Mouse (Mus musculus): ENCODE measurements around the gene Smyd1. TPM values are rescaled to one million over a fixed set of nuclear protein-coding genes. Genes with fewer than 3 reads are reported as not detected.

The Smyd1 gene
- polyA plus RNA-seq, 1 experiment from 2014 or later, result 0.48 TPM

DNA sequence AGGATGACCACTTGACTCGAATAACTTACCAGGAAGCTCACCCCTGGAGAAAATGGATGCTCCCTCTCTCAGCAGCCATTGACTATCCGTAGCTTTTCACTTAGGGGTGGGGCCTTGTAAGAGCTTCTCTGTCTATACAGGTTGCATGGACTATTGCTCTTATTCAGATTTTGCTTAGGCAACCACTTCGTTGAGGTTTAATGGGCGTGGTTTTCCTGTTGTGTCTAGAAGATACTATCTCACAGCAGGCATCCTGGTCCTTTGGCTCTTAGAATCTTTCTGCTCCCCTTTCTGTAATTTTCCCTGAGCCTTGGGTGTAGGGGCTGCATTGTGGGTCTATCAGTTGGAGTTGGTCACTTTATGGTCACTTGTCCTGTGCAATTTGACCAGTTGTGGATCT lies 100.5 kb downstream of the Smyd1 start:
- Histone ChIP-seq H3K27ac (ENCODE audit: low read length) (no peak overlapping the region), H3K36me3 (ENCODE audit: control insufficient read depth, insufficient read depth, low read length) (no peaks in the 10 kb centered on the region)
- WGBS, result 88% methylated on average over 4 of the region's 4 CpGs

DNA sequence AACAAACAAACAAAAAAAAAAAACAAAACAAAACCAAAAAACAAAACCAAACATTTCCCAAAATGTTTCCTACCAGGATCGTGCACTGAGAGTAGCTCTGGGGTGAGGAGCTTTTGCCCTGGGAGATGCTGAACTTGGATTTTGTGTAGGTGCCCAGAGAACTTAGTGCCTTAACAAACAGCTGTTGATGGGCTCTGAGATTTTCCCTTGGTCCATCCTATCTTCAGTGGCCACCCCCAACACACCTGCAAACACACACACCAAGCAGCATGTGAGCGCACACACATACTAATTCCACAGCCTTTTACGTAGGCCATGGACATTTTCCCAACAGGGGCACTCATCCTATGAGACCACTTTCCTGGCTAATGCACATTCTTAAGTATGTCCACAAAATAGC lies 109.6 kb downstream of the Smyd1 start:
- Histone ChIP-seq H3K9me3 (replicated peaks; ENCODE audit: control insufficient read depth, low read length, poor library complexity, severe bottlenecking) (no peaks in the 10 kb centered on the region), H3K36me3 (ENCODE audit: control insufficient read depth, insufficient read depth, low read length) (no peaks in the 10 kb centered on the region), H3K27me3 (ENCODE audit: control insufficient read depth, insufficient read depth, low read depth, low read length) (no peaks in the 10 kb centered on the region), H3K4me2 (ENCODE audit: low read length) (no peak overlapping the region), H3K27ac (ENCODE audit: low read length) (no peak overlapping the region), H3K4me3 (ENCODE audit: low read depth, low read length) (no peak overlapping the region), H3K4me1 (ENCODE audit: control insufficient read depth, insufficient read depth, low read length) (no peaks in the 10 kb centered on the region), H3K9ac (ENCODE audit: low read depth, low read length) (no peak overlapping the region)
- 97% methylated on average over 3 of the region's 3 CpGs for WGBS
- ATAC-seq, result no peak

More for the DNA sequence above, 100.5 kb downstream of the Smyd1 start:
- no peaks in the 10 kb centered on the region for H3K4me1 ChIP-seq (ENCODE audit: control insufficient read depth, insufficient read depth, low read length)
- no peak overlapping the region for H3K9ac ChIP-seq (ENCODE audit: low read depth, low read length)
- no peaks in the 10 kb centered on the region for H3K27me3 ChIP-seq (ENCODE audit: control insufficient read depth, insufficient read depth, low read depth, low read length)
- no peak for ATAC-seq
- H3K4me2 ChIP-seq (ENCODE audit: low read length), result no peak overlapping the region
- H3K4me3 ChIP-seq (ENCODE audit: low read depth, low read length), result no peak overlapping the region
- H3K9me3 ChIP-seq (replicated peaks; ENCODE audit: control insufficient read depth, low read length, poor library complexity, severe bottlenecking), result no peaks in the 10 kb centered on the region

DNA sequence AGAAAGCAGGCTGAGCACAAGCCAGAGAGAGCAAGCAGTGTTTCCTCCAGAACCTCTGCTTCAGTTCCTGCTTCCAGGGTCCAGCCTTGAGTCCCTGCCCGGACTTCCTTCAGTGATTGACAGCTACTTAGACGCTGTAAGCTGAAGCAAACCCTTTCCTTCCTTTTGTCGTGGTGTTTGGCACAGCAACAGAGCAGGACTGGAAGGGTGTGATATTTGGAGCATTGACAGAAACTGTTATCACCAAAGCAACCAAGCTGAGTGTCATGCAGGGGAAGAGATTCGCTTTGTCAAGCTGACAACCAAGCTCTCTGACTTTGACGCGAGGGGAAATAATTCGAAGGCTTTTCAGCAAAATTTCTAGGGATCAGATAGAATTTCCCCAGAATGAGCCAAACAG lies 110.1 kb downstream of the Smyd1 start:
- no peak overlapping the region for H3K9ac ChIP-seq (ENCODE audit: low read depth, low read length)
- H3K4me1 ChIP-seq (ENCODE audit: control insufficient read depth, insufficient read depth, low read length), result no peaks in the 10 kb centered on the region
- H3K27me3 ChIP-seq (ENCODE audit: control insufficient read depth, insufficient read depth, low read depth, low read length), result no peaks in the 10 kb centered on the region
- ATAC-seq, result no peak
- 62% methylated on average over 7 of the region's 7 CpGs for WGBS
- H3K27ac ChIP-seq (ENCODE audit: low read length), result no peak overlapping the region
- H3K36me3 ChIP-seq (ENCODE audit: control insufficient read depth, insufficient read depth, low read length), result no peaks in the 10 kb centered on the region
- H3K4me3 ChIP-seq (ENCODE audit: low read depth, low read length), result no peak overlapping the region
- no peaks in the 10 kb centered on the region for H3K9me3 ChIP-seq (replicated peaks; ENCODE audit: control insufficient read depth, low read length, poor library complexity, severe bottlenecking)
- H3K4me2 ChIP-seq (ENCODE audit: low read length), result no peak overlapping the region

DNA sequence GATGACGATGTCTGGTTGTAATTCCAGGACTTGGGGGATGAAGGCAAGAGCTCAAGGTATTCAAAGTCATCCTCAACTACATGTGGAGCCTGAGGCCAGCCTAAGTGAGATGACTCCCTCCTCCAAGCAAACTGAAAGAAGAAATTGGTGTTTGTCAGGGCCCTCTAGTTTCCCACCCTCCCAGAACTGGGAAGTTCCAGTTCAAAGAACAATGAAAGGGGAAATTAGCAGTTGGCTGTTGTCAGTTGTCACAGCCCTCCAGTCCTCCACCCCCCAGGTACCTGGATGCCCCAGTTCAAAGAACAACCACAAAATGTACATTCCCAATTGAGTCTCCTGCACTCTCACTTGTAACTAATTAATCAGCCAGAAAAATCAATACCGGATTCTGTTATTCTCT lies 113.3 kb downstream of the Smyd1 start:
- H3K4me3 ChIP-seq (ENCODE audit: low read depth, low read length), result no peak overlapping the region
- no peak for ATAC-seq
- no peaks in the 10 kb centered on the region for H3K9me3 ChIP-seq (replicated peaks; ENCODE audit: control insufficient read depth, low read length, poor library complexity, severe bottlenecking)
- H3K27ac ChIP-seq (ENCODE audit: low read length), result no peak overlapping the region
- H3K36me3 ChIP-seq (ENCODE audit: control insufficient read depth, insufficient read depth, low read length), result no peaks in the 10 kb centered on the region
- H3K9ac ChIP-seq (ENCODE audit: low read depth, low read length), result no peak overlapping the region
- no peak overlapping the region for H3K4me2 ChIP-seq (ENCODE audit: low read length)
- H3K27me3 ChIP-seq (ENCODE audit: control insufficient read depth, insufficient read depth, low read depth, low read length), result no peaks in the 10 kb centered on the region
- H3K4me1 ChIP-seq (ENCODE audit: control insufficient read depth, insufficient read depth, low read length), result no peaks in the 10 kb centered on the region
- 94% methylated on average over 2 of the region's 2 CpGs for WGBS

DNA sequence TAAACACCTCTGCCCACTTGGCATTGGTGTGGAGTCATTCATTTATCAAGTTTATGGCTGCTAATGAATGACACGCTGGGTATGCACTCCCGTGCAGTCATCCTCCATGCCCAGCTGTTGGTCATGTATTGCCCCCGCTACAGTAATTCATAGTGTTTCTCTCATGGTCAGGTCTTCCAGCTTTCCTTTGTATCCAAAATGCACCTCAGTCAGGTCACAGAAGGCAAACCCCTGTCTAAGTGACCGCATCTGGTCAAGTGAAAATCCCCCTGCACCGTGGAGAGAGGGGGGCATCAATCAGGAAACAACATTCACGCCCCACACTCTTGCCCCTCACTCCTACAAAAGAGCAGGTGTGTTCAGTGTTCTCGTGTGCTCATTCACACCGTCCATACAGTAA lies 117.9 kb downstream of the Smyd1 start:
- H3K27ac ChIP-seq (ENCODE audit: low read length), result no peak overlapping the region
- no peaks in the 10 kb centered on the region for H3K27me3 ChIP-seq (ENCODE audit: control insufficient read depth, insufficient read depth, low read depth, low read length)
- H3K36me3 ChIP-seq (ENCODE audit: control insufficient read depth, insufficient read depth, low read length), result no peaks in the 10 kb centered on the region
- no peak overlapping the region for H3K9ac ChIP-seq (ENCODE audit: low read depth, low read length)
- no peak overlapping the region for H3K4me3 ChIP-seq (ENCODE audit: low read depth, low read length)
- no peaks in the 10 kb centered on the region for H3K4me1 ChIP-seq (ENCODE audit: control insufficient read depth, insufficient read depth, low read length)
- no peak overlapping the region for H3K4me2 ChIP-seq (ENCODE audit: low read length)
- H3K9me3 ChIP-seq (replicated peaks; ENCODE audit: control insufficient read depth, low read length, poor library complexity, severe bottlenecking), result no peaks in the 10 kb centered on the region
- whole genome bisulfite sequencing, result 93% methylated on average over 8 of the region's 8 CpGs
- no peak for ATAC-seq

GRCm38 (mm10) chr6:71203674-71204073 lies 118.4 kb downstream of the Smyd1 start:
- H3K4me1 ChIP-seq (ENCODE audit: control insufficient read depth, insufficient read depth, low read length), result no peaks in the 10 kb centered on the region
- H3K4me3 ChIP-seq (ENCODE audit: low read depth, low read length), result no peak overlapping the region
- H3K4me2 ChIP-seq (ENCODE audit: low read length), result no peak overlapping the region
- WGBS, result 91% methylated on average over 5 of the region's 5 CpGs
- H3K9ac ChIP-seq (ENCODE audit: low read depth, low read length), result no peak overlapping the region
- no peaks in the 10 kb centered on the region for H3K9me3 ChIP-seq (replicated peaks; ENCODE audit: control insufficient read depth, low read length, poor library complexity, severe bottlenecking)
- no peak overlapping the region for H3K27ac ChIP-seq (ENCODE audit: low read length)
- H3K36me3 ChIP-seq (ENCODE audit: control insufficient read depth, insufficient read depth, low read length), result no peaks in the 10 kb centered on the region
- H3K27me3 ChIP-seq (ENCODE audit: control insufficient read depth, insufficient read depth, low read depth, low read length), result no peaks in the 10 kb centered on the region
- ATAC-seq, result no peak

- Histone ChIP-seq H3K27me3 (ENCODE audit: control insufficient read depth, insufficient read depth, low read depth, low read length) (no peaks in the 10 kb centered on the region), H3K9me3 (replicated peaks; ENCODE audit: control insufficient read depth, low read length, poor library complexity, severe bottlenecking) (no peaks in the 10 kb centered on the region), H3K36me3 (ENCODE audit: control insufficient read depth, insufficient read depth, low read length) (no peaks in the 10 kb centered on the region), H3K27ac (ENCODE audit: low read length) (no peak overlapping the region), H3K4me1 (ENCODE audit: control insufficient read depth, insufficient read depth, low read length) (no peaks in the 10 kb centered on the region), H3K9ac (ENCODE audit: low read depth, low read length) (no peak overlapping the region), H3K4me2 (ENCODE audit: low read length) (no peak overlapping the region), H3K4me3 (ENCODE audit: low read depth, low read length) (no peak overlapping the region)
- no peak for ATAC-seq
- WGBS, result 60% methylated on average over 5 of the region's 5 CpGs
Observed at GRCm38 (mm10) chr6:71201925-71202324, 120.1 kb downstream of the Smyd1 start.

- no peak within 1 kb of the TSS for H3K4me3 ChIP-seq (ENCODE audit: low read depth, low read length)
- no peaks in the 10 kb centered on the region for H3K4me1 ChIP-seq (ENCODE audit: control insufficient read depth, insufficient read depth, low read length)
- H3K27me3 ChIP-seq (ENCODE audit: control insufficient read depth, insufficient read depth, low read depth, low read length), result no peaks in the 10 kb centered on the region
- H3K4me2 ChIP-seq (ENCODE audit: low read length), result no peak within 1 kb of the TSS
- WGBS, result 88% methylated on average over 4 of the region's 4 CpGs
- no peak for ATAC-seq
- H3K9me3 ChIP-seq (replicated peaks; ENCODE audit: control insufficient read depth, low read length, poor library complexity, severe bottlenecking), result no peaks in the 10 kb centered on the region
- H3K27ac ChIP-seq (ENCODE audit: low read length), result no peak within 1 kb of the TSS
- H3K36me3 ChIP-seq (ENCODE audit: control insufficient read depth, insufficient read depth, low read length), result no peaks in the 10 kb centered on the region
- no peak within 1 kb of the TSS for H3K9ac ChIP-seq (ENCODE audit: low read depth, low read length)
Observed at GRCm38 (mm10) chr6:71199612-71200011, 122.4 kb downstream of the Smyd1 start, which contains the start of gene Fabp1. Gene Fabp1, plus strand, starts transcription at chr6:71199827.

DNA sequence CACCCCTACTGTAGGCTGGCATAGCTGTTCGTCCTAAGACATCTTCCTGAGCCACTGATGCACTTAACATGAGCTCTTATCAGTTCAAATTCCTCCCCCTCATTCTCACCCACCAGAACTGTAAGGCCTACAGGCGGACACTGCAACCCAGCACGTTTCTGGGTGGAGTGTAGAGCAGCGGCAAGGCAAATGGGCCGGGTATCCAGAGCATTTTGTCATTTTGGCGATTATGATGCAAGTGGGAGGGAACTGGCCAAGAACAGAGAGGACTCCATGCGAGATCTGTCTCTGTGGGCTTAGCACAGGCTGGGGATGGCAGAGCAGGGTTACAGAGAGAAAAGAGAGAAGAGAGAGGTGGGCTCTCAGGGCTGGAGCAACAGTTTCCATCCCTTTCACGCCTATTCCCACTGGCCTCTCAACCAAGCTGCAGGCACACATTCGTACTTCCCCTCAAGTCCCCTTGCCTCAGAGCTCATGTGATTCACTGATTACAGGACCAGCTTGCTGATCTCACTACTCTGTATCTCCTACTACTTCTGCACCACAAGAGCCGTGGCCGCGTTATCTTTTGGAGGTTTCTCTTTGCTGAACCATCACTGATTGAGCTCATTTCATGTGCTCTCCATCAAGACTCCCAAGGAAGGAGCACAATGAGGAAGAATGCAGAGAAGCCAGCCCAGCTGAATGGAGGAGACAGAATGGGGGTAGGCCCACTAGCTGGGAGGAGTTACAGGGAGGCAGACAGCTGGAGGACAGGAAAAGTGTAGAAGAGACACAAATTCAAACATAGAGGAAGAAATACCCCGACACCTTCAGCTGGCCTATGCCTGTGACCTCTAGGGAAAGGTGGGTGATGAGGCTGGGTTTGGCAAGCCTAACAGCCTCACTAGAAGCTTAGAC lies 124.1 kb downstream of the Smyd1 start:
- 87% methylated on average over 13 of the region's 13 CpGs for WGBS
- Histone ChIP-seq H3K9ac (ENCODE audit: low read depth, low read length) (no peak overlapping the region), H3K4me3 (ENCODE audit: low read depth, low read length) (no peak overlapping the region), H3K4me2 (ENCODE audit: low read length) (no peak overlapping the region), H3K9me3 (replicated peaks; ENCODE audit: control insufficient read depth, low read length, poor library complexity, severe bottlenecking) (no peaks in the 10 kb centered on the region), H3K27ac (ENCODE audit: low read length) (no peak overlapping the region), H3K27me3 (ENCODE audit: control insufficient read depth, insufficient read depth, low read depth, low read length) (no peaks in the 10 kb centered on the region), H3K4me1 (ENCODE audit: control insufficient read depth, insufficient read depth, low read length) (no peaks in the 10 kb centered on the region), H3K36me3 (ENCODE audit: control insufficient read depth, insufficient read depth, low read length) (no peaks in the 10 kb centered on the region)
- ATAC-seq, result no peak

Measured in midbrain, embryonic 16.5 days (tissue).